Mouse (Mus musculus) adrenal gland, adult 18-20 months (tissue): ENCODE results near the gene Ap3m1. TPM values are rescaled to one million over a fixed set of nuclear protein-coding genes. Genes with fewer than 3 reads are reported as not detected.
A peak's percentile ranks its signal among the peaks of the same experiment; 100 is the strongest.
"Not testable (repeated sequence)": the region's sequence is repeated elsewhere in the genome, so short reads cannot be mapped to it uniquely, and the experiment has no call there.

Experiments used
- DNase-seq, 2 experiments: peaks; one replicate each; pipeline ENCODE4 v3.0.0; 2021 to 2022; ENCODE audit warnings: low spot score in 2 of 2
- long read RNA-seq, 2 experiments: library from polyadenylated mRNA; stranded (forward); transcript quantifications; one replicate each; pipeline ENCODE4 v2.0.0; 2021
- total RNA-seq, 2 experiments: library from RNA; stranded (reverse); gene quantifications; 1 replicate in 1 of 2; 2 replicates in 1 of 2; pipeline ENCODE4 v1.2.3; 2021

Ap3m1 gene
- total RNA-seq = 10 to 100 TPM; 83.5 to 99.8 TPM
- long read RNA-seq, experiment 1, full-length matches to known transcripts = 20 of 38 reads
- long read RNA-seq, experiment 1, partial matches to known transcripts = 1 of 38 reads
- long read RNA-seq, experiment 1, other reads (novel, unspliced or antisense) = 17 of 38 reads
- long read RNA-seq, experiment 2, full-length matches to known transcripts = 76 of 110 reads
- long read RNA-seq, experiment 2, partial matches to known transcripts = 19 of 110 reads
- long read RNA-seq, experiment 2, other reads (novel, unspliced or antisense) = 15 of 110 reads

DNA sequence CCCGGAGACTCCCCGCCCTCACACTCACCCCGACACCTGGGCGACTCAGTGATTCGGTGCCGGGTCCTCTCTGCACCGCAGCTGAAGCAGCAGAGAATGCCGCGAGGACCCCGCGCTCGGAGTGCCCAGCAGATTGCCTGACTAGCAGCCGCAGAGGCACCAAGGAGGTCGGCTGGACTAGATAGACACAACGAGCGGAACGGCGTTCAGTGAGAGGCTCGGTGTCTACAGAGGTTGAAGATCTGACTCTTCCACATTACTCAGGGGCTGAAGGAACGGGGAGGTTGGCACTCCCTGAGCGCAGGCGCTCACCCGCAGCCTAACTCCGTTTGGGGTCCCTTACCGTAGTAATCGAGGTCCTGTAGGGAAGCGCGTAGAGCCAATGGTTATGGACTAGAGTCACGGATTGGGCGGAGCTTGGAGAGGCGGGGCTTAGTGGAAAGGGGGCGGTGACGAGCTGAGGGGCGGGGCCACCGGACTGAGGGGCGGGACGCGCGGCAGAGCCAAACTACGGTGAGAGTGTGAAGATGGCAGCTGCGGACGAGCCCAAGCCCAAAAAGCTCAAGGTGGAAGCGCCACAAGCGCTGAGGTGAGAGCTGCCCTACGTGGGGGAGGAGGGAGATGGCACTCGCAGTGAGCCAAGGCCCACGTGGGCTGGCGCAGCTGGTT, at the start of gene Ap3m1, which contains the start of gene Adk:
Gene Ap3m1 (minus strand): TSS at position 397 of the 669 bp plus-strand sequence.
Gene Adk (plus strand): TSS at position 463 of the 669 bp plus-strand sequence.
- peak; percentile 93 to 94 for DNase-seq

DNA sequence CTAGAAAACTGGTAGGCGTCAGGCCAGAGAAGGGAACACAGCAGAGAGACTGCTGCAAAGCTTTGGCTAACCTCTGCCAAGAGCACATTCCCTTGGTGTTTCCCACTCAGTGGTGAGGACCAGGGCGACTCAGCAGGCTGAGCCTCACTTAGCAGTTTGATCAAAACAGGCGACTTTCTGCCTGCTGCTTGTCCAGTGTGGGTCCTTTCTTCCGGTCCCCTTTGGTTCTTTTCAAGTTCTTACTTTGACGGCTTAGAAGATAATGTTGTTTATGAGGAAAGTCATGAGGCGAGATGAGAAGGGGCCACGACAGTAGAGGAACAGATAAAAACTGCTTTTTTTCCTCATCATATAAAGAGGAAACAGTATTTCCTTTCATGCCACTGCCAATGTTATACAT, 49.3 kb upstream of the Ap3m1 start:
- DNase-seq = peak in 1 of 2 experiments; percentile 23

DNA sequence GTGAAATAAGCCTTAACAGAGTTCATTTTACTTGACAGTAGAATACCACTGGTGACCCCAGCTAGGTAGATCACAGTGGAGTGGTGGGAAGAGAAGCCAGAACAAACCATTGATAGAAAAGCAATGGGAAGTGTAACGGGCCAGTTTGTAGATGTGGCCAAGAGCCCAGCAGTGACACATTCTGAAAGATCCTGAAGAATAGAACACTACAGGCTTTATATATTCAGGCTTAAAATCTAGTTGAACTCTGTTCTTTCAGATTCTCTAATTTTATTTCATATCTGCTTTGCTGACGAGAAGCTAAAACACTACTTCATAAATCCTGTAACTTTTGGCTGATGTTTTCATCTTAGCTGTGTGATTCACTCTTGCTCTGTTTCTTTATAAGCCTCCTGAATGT, 48.6 kb upstream of the Ap3m1 start:
- no peak for DNase-seq

DNA sequence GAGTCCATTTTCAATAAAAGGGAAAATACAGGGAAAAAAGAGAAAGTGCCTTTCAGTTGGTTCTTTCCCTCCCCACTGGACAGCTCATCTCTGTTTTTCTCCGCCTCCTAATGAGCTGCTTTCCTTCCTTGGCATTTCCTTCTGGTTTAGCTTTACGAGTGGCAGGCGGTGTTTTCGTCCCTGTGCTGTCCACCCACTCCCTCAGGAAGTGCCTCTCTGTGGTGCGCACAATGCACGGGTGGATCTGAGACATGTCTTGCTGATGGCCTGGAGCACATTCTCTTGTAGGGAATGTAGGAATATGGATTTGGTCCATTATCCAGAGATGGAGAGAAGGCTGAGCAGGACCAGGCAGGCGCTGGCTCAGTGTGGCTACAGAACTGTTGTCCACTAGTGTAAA, 47.1 kb upstream of the Ap3m1 start:
- no peak for DNase-seq

DNA sequence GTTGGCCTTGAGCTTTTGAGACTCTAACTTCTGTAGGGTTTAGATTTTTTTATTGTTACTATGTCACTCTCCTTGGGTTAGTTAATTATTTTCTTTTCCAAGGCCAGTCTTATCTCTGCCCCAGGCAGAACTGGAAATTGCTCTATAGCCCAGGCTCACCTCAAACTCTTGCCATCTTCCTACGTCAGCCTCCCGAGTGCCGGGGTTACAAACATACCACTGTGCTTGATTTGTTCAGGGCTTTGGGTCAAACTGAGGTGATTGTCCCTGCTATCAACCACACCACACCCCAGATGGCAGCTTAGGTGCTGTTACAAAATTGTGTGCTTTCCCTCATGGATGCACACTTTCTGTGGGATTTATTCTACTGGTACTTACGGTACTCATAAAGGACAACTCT, 44.4 kb upstream of the Ap3m1 start:
- DNase-seq = no peak

DNA sequence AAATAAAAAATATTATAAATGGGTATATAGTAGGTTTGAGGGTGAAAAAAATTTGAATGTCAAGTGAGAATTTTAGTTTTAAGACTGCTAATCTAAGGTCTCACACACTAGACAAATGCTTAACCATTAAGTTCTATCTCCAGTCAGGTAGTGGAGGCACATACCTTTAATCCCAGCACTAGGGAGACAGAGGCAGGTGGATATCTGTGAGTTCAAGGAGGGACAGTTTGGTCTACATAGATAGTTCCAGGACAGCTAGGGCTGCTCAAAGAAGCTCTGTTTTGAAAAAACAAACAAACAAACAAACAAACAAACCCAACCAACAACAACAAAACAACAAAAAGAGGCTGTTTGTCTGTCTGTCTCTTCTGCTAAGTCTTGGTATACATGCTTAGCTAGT, 44.0 kb upstream of the Ap3m1 start:
- DNase-seq = no peak

DNA sequence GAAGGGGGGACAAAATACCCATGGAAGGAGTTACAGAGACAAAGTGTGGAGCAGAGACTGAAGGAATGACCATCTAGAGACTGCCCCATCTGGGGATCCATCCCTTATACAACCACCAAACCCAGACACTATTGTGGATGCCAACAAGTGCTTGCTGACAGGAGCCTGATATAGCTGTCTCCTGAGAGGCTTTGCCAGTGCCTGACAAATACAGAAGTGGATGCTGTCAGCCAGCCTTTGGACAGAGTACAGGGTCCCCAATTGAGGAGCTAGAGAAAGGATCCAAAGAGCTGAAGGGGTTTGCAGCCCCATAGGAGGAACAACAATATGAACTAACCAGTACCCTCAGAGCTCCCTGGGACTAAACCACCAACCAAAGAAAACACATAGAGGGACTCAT, 41.9 kb upstream of the Ap3m1 start:
- DNase-seq = not testable (repeated sequence)

DNA sequence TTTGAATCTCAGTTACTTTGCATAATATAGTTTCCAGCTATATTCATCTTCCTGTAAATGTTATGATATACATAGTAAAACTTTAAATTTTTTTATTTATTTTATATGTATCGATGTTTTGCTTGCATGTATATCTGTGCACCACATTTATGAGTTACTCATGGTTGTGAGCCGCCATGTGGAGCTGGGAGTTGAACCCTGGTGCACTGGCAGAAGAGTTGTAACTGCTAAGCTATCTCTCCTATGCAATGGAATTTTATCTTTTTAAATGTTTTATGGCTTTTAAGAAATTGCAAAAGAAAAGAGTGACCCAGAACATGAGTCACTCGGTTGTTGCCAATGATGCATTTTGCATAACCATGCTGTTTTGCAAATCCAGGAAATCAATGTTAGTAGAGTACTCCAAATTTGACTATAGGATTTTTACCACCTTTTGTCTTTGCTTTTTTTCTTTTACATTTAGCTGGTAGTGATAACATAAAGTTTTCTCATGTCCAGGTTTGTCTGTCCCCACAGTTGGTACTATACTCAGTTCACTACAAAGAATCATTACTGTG, 38.7 kb upstream of the Ap3m1 start:
- DNase-seq = no peak

DNA sequence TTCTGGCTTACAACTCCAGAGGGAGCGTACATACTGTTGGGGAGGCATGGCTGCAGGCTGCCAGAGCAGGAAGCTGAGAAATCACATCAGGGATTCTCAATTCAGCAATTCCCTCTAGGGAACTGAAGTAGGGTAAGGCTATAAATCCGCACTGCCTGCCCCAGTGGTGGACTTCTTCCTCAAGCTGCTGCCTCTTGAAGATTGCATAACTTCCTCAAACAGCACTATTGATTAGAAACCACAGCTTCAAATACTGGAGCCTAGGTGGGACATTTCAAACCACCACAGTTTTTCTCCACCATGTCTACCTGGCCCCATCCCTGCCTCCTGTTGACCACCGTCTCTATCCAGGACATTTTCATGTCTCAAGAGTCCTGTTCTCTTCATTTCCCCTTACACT, 38.1 kb upstream of the Ap3m1 start:
- no peak for DNase-seq

DNA sequence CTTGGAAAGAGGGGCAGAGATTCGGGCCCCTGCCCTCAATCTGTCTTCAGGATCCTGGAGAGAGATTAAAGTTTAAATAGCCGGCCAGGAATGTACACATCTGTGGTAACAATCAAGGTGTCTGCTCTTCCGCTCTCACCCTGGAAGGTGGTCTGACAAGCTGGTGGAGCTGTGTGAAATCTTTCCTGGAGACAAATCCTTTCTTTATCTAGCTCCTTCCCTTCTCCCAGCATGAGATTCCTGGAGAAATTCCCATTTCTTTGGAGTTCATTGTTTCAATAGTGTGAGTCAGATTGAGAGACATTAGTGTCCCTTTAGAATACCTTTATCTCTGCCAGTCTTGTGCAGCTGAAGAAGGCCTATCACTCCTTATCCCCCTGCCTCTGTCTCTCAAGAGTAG, 36.4 kb upstream of the Ap3m1 start:
- no peak for DNase-seq

DNA sequence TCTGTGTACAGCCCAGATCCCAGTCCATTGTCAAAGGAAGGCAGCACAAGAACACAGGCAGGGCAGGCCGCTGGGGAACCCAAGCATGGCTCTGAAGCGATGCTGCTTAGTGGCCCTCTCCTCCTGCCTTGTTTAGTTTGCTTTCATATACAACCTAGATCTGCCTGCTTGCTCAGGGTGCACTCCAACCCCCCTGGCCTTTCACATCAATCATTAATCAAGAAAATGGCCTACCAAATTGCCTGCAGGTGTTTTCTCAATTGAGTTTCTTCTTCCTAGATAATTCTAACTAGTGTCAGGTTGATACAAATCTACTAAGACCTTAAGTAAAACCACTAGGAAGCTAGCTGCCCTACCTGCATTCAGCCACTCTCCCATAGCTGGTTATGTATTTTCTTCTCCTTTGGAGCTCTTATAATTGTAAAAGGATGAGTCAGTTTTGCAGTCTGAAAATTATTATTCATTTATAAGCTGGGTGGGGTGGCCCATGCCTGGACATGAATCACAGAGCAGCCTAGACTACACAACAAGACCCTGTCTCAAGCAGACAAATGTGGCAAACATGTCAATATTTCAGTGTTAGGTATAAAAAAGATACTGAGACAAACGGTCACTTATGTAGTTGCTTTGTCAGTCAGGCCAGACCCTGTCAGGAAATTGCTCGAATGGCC, 35.2 kb upstream of the Ap3m1 start:
- DNase-seq = no peak

DNA sequence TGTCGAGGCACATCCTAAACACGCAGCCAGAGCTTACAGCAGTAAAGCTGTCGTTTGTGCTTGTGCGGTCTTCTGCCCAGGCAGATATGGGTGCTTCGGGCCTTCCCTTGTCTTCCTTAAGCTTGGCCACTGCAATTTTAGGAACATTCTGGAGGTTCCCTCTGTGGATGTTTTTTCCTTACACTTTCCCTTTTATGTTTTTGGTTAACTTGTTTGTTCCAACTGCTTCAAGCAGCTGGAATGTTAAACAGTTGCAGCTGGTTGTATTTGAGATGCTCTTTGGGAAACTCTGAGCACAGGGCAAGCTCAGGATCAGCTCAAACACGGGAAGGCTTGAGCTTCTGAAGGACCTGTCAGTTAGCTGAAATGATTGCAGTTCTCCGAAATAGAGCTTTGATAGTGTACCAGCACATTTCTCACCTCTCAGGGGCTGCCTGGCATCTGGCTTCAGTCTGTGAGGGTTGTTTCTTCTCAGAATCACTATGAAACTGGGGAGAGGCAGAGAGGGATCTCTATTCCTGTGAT, 34.6 kb upstream of the Ap3m1 start:
- no peak for DNase-seq

DNA sequence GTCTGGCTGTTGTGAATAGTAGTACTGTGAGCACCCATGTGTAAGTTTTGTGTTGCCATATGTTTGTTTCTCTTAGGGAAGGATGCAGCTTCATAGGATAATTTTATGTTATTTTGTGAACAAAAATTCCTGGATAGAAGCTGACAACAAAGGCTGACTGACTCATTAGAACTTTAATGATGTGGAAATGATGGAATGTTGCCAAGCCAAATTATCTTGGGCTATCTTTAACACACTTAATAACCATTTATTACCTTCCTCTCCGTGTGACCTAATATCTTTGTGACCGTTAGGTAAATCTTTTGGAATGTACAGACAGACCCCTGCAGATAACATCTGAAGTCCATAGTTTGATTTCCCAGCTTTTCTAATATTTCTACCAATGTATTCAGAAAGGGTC, 33.8 kb upstream of the Ap3m1 start:
- no peak for DNase-seq

DNA sequence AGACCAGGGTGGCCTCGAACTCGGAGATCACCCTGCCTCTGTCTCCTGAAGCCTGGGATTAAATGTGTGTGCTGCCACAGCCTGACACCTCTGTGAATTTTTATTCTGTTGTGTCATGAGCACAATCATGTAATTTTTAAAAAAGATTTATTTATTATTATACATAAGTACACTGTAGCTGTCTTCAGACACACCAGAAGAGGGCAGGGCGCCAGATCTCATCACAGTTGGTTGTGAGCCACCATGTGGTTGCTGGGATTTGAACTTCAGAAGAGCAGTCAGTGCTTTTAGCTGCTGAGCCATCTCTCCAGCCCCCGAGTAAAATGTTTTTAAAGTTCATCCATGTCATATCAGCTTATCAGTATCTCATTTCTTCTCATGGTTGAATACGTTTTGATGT, 33.4 kb upstream of the Ap3m1 start:
- DNase-seq = no peak

DNA sequence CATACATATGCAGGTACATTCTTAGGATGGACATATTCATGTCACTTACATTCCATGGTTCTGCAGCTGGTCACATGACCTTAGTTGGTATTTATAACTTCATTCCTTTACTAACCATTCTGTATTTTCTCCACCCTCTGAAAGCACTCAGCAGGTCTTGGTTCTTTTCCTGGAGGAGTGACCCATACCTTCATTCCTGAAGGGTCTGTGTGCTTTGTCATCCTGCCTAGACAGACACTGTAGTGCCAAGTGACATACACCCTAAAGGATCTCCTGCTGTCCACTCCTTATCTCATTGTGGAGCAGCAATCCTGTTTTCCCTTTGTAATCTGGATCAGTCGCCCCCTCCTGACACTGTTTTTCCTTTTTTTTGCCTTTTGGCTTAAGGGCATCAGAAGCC, 30.5 kb upstream of the Ap3m1 start:
- no peak for DNase-seq

DNA sequence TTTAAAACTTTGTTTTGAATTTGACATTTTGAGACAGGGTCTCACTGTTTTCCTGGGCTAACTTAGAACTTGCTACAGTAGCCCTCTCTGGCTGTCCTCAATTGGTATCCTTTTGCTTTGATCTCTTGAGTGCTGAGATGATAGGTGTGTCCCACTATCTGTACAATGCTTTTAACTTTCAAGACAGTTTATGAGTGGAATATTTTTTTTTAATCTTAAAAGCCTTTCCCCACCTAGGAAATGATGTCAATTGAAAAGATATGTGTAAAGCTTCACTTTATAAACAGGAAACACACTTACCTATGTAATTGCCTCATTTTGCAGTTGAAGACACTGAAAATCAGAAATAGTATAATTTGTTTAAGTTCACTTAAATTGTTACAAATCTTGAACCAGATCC, 26.2 kb upstream of the Ap3m1 start:
- no peak for DNase-seq

DNA sequence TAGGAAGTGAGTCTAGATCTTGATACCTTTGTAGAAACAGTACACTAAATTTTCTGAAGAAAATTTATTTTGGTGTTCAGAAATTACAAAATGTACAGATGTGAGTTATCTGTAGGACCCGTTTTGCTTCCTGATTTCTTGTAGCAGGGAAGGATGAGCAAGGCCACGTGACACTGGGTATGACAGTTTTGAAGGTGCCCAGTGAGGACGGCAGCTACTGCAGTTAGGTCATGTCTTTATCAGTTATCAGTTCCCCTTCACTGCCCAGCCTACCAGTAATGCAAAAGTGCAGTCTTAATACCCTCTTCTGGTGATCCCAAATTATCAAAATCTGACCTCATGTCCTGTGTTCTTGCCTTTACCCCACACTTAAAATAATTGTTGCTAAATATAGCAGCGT, 25.6 kb upstream of the Ap3m1 start:
- DNase-seq = no peak

DNA sequence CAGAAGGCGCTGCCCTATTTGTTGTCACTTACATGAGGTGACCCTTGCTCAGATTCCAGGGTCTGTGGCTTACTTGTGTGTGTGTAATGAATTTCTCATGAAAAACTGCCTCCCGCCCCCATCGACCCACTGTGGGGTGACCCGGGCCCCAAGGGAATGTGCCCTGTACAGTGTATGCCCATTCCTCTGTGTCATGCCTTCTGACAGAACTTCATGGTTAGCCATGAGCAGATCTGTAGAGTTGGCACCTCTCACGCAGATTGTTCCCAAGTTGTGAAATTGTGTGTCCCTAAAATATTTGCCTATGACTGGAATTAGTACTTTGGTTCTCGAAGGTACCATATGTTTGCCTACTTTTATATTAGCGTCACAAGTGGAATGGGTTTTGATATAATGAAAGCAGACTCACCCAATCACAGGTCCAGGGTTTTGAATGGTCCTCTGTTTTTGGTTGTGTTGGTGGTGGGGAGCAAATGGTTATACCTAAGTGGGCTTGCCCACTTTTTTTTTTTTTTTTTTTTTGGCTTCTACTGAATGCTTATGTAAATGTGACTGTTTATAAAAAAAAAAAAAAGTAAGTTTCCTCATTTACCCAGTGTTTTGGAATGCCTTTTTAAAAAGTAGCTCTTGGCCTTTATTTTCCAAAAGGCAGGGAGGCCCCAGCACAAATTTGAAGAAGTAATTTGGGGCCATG, 24.3 kb upstream of the Ap3m1 start:
- no peak for DNase-seq

DNA sequence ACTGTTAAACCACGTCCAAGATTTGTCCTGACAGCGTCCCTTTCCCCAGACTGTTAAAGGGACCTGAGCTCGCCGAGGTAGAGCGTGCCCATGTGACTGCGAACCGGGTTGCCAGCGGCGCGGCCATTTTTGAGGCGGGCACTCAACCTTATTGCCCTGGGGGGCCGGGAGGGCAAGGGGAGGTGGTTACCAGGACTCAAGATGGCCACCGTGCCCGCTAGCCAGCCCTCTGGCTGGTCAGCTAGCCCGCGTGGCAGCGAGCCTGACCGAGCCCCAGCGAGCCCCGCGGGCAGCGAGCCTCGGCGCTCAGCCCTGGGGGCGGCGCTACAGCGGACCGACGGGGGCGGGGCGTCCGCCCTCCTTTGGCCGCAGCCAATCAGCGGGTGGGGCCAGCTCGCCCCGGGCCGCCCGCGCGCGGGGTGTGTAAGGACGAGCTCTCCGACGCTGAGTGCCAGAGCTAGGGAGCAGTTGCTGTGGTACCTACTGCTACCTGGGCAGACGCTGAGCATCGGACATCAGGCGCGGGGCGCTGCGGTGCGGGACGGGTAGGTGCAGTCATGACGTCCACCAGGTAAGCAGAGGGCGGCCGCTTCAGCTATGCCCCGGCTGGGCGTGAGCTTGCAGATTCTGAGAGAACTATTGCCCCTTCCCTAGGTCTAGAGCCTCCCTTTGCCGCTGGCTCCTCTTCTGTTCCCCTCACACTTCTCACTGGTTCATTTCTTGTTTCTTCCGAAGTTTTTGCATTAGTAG, 23.6 kb upstream of the Ap3m1 start:
- peak; percentile 94 to 95 for DNase-seq
